In the genomic region with DNA sequence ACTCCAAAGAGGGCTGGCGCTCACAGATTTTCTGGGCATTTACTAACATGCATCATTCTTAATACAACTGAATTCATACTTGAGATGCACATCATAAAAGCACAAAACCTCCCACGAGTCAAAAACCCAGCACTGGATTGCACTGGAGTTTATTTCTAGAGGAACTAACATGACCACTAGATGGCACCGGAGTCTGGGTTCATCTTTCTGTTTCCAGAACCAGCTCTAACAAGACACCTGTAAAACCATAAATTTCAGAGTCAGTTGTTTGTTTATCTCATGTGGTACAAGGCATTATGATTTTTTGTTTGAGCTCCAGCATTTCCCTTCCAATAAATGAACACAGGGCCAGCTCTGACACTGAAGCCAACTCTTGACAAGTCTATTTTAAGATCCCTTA, we compare ENCODE assay signal across 10 mouse cellular contexts.
DNase-seq lines count a peak whose midpoint lies in the region; ATAC-seq and TF ChIP-seq lines count a peak whose summit lies in the region.
"Had no signal": no experiment of that assay in that cellular context is flagged by ENCODE, and none has a peak within 500 bp of the region (broad histone marks: within the 10 kb centered on the region; RNA-seq: fewer than 3 reads in every experiment).

No protein-coding gene starts in this region.

- no peak overlapping the region for H3K4me3 ChIP-seq in heart, embryonic 10.5 days
- no peak overlapping the region for H3K4me3 ChIP-seq in kidney, postnatal 0 days (replicated peaks; ENCODE audit: low read depth, low read length)
- H3K4me3 ChIP-seq: neural tube, embryonic 12.5 days had no signal

- H3K36me3 ChIP-seq in heart, embryonic 10.5 days, result no peaks in the 10 kb centered on the region
- no peaks in the 10 kb centered on the region for H3K36me3 ChIP-seq in kidney, postnatal 0 days (ENCODE audit: insufficient read depth, low read length)
- H3K36me3 ChIP-seq: G1E; neural tube, embryonic 12.5 days had no signal

- no peaks in the 10 kb centered on the region for H3K27me3 ChIP-seq in heart, embryonic 10.5 days (ENCODE audit: insufficient read depth, poor library complexity, severe bottlenecking)
- no peaks in the 10 kb centered on the region for H3K27me3 ChIP-seq in kidney, postnatal 0 days (ENCODE audit: insufficient read depth, low read length)
- H3K27me3 ChIP-seq: neural tube, embryonic 12.5 days had no signal

- peak; percentile 84 for TF ChIP-seq CTCF in kidney, postnatal 0 days (IDR thresholded peaks at IDR 0.05; ENCODE audit: low read depth)

- DNase-seq in heart, adult 11 months, result peak; percentile 81
- no peak for DNase-seq in heart, embryonic 10.5 days (ENCODE audit: low spot score)
- peak; percentile 22 to 38 for DNase-seq in urinary bladder, postnatal 36 days (ENCODE audit: low spot score in 2 of 2)
- DNase-seq in urinary bladder, postnatal 10 days (ENCODE audit: low spot score), result no peak
- peak; percentile 39 for DNase-seq in embryo, embryonic 11.5 days (ENCODE audit: low read depth, low spot score)
- peak; percentile 83 for DNase-seq in kidney, postnatal 0 days (ENCODE audit: low spot score)
- peak; percentile 4 to 19 for DNase-seq in lung, adult 18-20 months
- peak; percentile 54 for DNase-seq in telencephalon, adult 2 months (ENCODE audit: low read depth, low spot score)

- no peak overlapping the region for H3K27ac ChIP-seq in heart, embryonic 10.5 days
- no peak overlapping the region for H3K27ac ChIP-seq in kidney, postnatal 0 days
- H3K27ac ChIP-seq: neural tube, embryonic 12.5 days had no signal

- no peak for ATAC-seq in kidney, postnatal 0 days (replicated peaks; ENCODE audit: low FRiP score, low read depth)

- no peaks in the 10 kb centered on the region for H3K9me3 ChIP-seq in heart, embryonic 10.5 days
- no peaks in the 10 kb centered on the region for H3K9me3 ChIP-seq in kidney, postnatal 0 days (replicated peaks; ENCODE audit: low read length)
- H3K9me3 ChIP-seq: neural tube, embryonic 12.5 days had no signal

- H3K4me2 ChIP-seq in kidney, postnatal 0 days (ENCODE audit: low read length), result no peak overlapping the region
- H3K4me2 ChIP-seq: neural tube, embryonic 12.5 days had no signal

- H3K4me1 ChIP-seq in heart, embryonic 10.5 days, result no peaks in the 10 kb centered on the region
- H3K4me1 ChIP-seq in kidney, postnatal 0 days (replicated peaks; ENCODE audit: insufficient read depth, low read length), result no peaks in the 10 kb centered on the region
- H3K4me1 ChIP-seq: neural tube, embryonic 12.5 days had no signal

- WGBS in heart, embryonic 10.5 days, result 21% methylated on average over 3 of the region's 3 CpGs
- WGBS in kidney, postnatal 0 days, result 22% methylated on average over 3 of the region's 3 CpGs

- no peak overlapping the region for H3K9ac ChIP-seq in kidney, postnatal 0 days (ENCODE audit: low read depth, low read length)
- H3K9ac ChIP-seq: neural tube, embryonic 12.5 days had no signal

Comparison
In these comparisons a context has a peak if more than half of its experiments do, and no peak if none do; other contexts are left out.
1. DNase-seq: peak in heart, adult 11 months (single experiment), urinary bladder, postnatal 36 days (2 of 2), embryo, embryonic 11.5 days (single experiment), kidney, postnatal 0 days (single experiment), lung, adult 18-20 months (2 of 2) and telencephalon, adult 2 months (single experiment); none in heart, embryonic 10.5 days (single experiment) and urinary bladder, postnatal 10 days (single experiment).